Mouse (Mus musculus): ENCODE data around the gene Appl1. TPM values are rescaled to one million over a fixed set of nuclear protein-coding genes. Genes with fewer than 3 reads are reported as not detected.

The Appl1 gene
- polyA plus RNA-seq, 1 experiment from 2014 or later, result 39.2 TPM

DNA sequence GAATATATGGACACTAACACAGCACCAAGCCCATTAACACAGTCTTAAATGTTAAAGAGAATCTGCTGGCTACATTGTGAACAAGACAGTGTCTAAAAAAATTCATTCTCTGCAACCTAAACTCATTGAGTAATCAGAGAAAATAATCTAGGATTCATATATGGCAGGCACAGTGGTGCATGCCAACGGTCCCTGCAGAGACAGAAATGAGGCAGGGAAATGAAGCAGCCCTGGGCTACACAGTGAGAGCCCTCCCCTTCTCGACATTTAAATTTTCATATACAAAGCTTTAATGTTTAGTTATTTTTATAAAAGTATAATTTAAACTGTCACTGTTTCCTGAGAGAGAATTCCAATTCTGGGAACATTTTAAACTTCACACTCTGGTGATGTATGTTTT, 71.5 kb downstream of the Appl1 start:
- ATAC-seq (ENCODE audit: insufficient read depth, low FRiP score, low read depth), result no peak
- Histone ChIP-seq H3K27ac (no peak overlapping the region), H3K36me3 (no peaks in the 10 kb centered on the region), H3K9ac (no peak overlapping the region), H3K4me3 (replicated peaks) (no peak overlapping the region), H3K4me2 (no peak overlapping the region), H3K9me3 (no peaks in the 10 kb centered on the region), H3K4me1 (no peaks in the 10 kb centered on the region), H3K27me3 (replicated peaks) (no peaks in the 10 kb centered on the region)
- WGBS, result 79% methylated on average over 2 of the region's 2 CpGs

DNA sequence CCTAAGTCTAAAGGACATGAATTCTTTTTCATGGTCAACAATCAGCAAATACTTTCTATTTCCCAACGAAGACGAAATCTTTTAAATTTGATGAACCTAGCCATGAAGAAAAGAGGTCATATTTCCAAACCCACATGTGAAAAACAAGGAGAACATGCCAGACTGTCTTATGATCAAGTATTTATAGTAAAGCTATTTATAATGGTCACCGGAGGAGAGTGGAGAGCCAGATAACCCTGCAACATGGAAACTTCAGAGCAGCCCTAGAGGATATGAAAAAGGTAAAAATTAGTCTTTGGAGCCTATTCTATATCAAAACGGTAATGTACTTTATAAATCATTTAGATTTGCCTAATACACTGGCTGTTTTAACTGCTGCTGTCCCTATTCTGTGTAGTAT, 76.6 kb downstream of the Appl1 start, which contains the start of gene Asb14:
Asb14 (plus strand) TSS at position 166 of the 400 bp plus-strand sequence.
- H3K36me3 ChIP-seq, result no peaks in the 10 kb centered on the region
- H3K9ac ChIP-seq, result no peak within 1 kb of the TSS
- H3K27me3 ChIP-seq (replicated peaks), result no peaks in the 10 kb centered on the region
- H3K27ac ChIP-seq, result no peak within 1 kb of the TSS
- H3K9me3 ChIP-seq, result no peaks in the 10 kb centered on the region
- WGBS, result 87% methylated on average over 4 of the region's 4 CpGs
- H3K4me2 ChIP-seq, result no peak within 1 kb of the TSS
- ATAC-seq (ENCODE audit: insufficient read depth, low FRiP score, low read depth), result no peak
- H3K4me3 ChIP-seq (replicated peaks), result no peak within 1 kb of the TSS
- no peaks in the 10 kb centered on the region for H3K4me1 ChIP-seq

GRCm38 (mm10) chr14:26890777-26891176, 80.3 kb downstream of the Appl1 start:
- Histone ChIP-seq H3K4me2 (no peak overlapping the region), H3K4me3 (replicated peaks) (no peak overlapping the region)

DNA sequence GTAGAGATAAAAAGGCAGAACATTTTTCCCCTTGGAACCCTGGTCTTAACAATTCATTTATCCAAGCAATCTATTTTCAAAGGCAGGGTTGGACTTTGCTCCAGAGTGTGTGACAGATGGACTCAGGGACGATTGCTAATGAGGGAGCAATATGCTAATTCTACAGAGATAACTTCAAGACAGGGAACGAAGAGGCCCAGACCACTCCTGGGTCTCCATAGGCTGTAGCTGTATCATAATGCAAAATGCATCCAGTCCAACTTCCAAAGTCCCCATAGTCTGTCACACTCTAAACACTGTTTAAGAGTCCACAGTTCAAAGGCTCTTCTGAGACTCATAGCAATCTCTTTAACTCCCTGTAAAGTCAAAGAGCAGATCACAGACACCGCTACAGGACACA, 83.8 kb downstream of the Appl1 start:
- WGBS, result 63% methylated on average over 3 of the region's 3 CpGs
- H3K4me2 ChIP-seq, result no peak overlapping the region
- H3K9me3 ChIP-seq, result no peaks in the 10 kb centered on the region
- H3K27ac ChIP-seq, result no peak overlapping the region
- no peaks in the 10 kb centered on the region for H3K36me3 ChIP-seq
- H3K27me3 ChIP-seq (replicated peaks), result no peaks in the 10 kb centered on the region
- no peaks in the 10 kb centered on the region for H3K4me1 ChIP-seq
- no peak for ATAC-seq (ENCODE audit: insufficient read depth, low FRiP score, low read depth)
- no peak overlapping the region for H3K9ac ChIP-seq
- H3K4me3 ChIP-seq (replicated peaks), result no peak overlapping the region

More at GRCm38 (mm10) chr14:26890777-26891176, 80.3 kb downstream of the Appl1 start:
- 82% methylated on average over 3 of the region's 3 CpGs for WGBS
- Histone ChIP-seq H3K4me1 (no peaks in the 10 kb centered on the region), H3K27me3 (replicated peaks) (no peaks in the 10 kb centered on the region), H3K9me3 (no peaks in the 10 kb centered on the region), H3K36me3 (no peaks in the 10 kb centered on the region), H3K9ac (no peak overlapping the region), H3K27ac (no peak overlapping the region)
- no peak for ATAC-seq (ENCODE audit: insufficient read depth, low FRiP score, low read depth)

- 72% methylated on average over 5 of the region's 5 CpGs for WGBS
- Histone ChIP-seq H3K27ac (no peak overlapping the region), H3K4me1 (no peaks in the 10 kb centered on the region), H3K27me3 (replicated peaks) (no peaks in the 10 kb centered on the region), H3K4me3 (replicated peaks) (no peak overlapping the region), H3K9ac (no peak overlapping the region), H3K36me3 (no peaks in the 10 kb centered on the region), H3K9me3 (no peaks in the 10 kb centered on the region), H3K4me2 (no peak overlapping the region)
- no peak for ATAC-seq (ENCODE audit: insufficient read depth, low FRiP score, low read depth)
Observed at GRCm38 (mm10) chr14:26881700-26882099, 89.3 kb downstream of the Appl1 start.

GRCm38 (mm10) chr14:26879976-26880375, 91.1 kb downstream of the Appl1 start:
- WGBS, result 63% methylated on average over 2 of the region's 2 CpGs
- H3K27me3 ChIP-seq (replicated peaks), result no peaks in the 10 kb centered on the region
- no peak overlapping the region for H3K4me3 ChIP-seq (replicated peaks)
- no peaks in the 10 kb centered on the region for H3K9me3 ChIP-seq
- H3K36me3 ChIP-seq, result no peaks in the 10 kb centered on the region
- H3K4me2 ChIP-seq, result no peak overlapping the region
- H3K9ac ChIP-seq, result no peak overlapping the region
- H3K4me1 ChIP-seq, result no peaks in the 10 kb centered on the region
- no peak for ATAC-seq (ENCODE audit: insufficient read depth, low FRiP score, low read depth)
- H3K27ac ChIP-seq, result no peak overlapping the region

- H3K27ac ChIP-seq, result no peak overlapping the region
- H3K36me3 ChIP-seq, result no peaks in the 10 kb centered on the region
- H3K4me3 ChIP-seq (replicated peaks), result no peak overlapping the region
- no peak overlapping the region for H3K9ac ChIP-seq
- 65% methylated on average over 4 of the region's 4 CpGs for WGBS
- H3K9me3 ChIP-seq, result no peaks in the 10 kb centered on the region
- no peak for ATAC-seq (ENCODE audit: insufficient read depth, low FRiP score, low read depth)
- H3K27me3 ChIP-seq (replicated peaks), result no peaks in the 10 kb centered on the region
- no peak overlapping the region for H3K4me2 ChIP-seq
- H3K4me1 ChIP-seq, result no peaks in the 10 kb centered on the region
Observed at GRCm38 (mm10) chr14:26878756-26879155, 92.3 kb downstream of the Appl1 start.

Other genes starting within 250 kb of the Appl1 start
- 0.08 TPM in 1 of 2 replicates, not detected in the other for gene Asb14, start 76.7 kb downstream of the Appl1 start, polyA plus RNA-seq (2015; fragmentation: Nextera tagmentation; extraction: Ambion mirVana)
- 0.54 and 0.90 TPM in 2 replicates for gene Hesx1, start 23.2 kb upstream of the Appl1 start, polyA plus RNA-seq (2015; fragmentation: Nextera tagmentation; extraction: Ambion mirVana)
- 3.0 and 3.2 TPM in 2 replicates for gene Il17rd, start 67.7 kb upstream of the Appl1 start, polyA plus RNA-seq (2015; fragmentation: Nextera tagmentation; extraction: Ambion mirVana)
- gene Arhgef3, start 143.7 kb upstream of the Appl1 start, polyA plus RNA-seq (2015; fragmentation: Nextera tagmentation; extraction: Ambion mirVana), result 15.2 and 16.1 TPM in 2 replicates